Mouse (Mus musculus): ENCODE measurements at regions not wholly inside any gene's neighbourhood (a gene's known extent, or its start where the extent isn't known, plus 50 kb on each side); places are given as distances from the start of the nearest gene placed in this dataset.

GRCm38 (mm10) chr9:47176044-47176443 lies 177.5 kb downstream of the Gm4791 start:
- peaks cover 19% of the 10 kb centered on the region for H3K9me3 ChIP-seq
- H3K27me3 ChIP-seq (replicated peaks): no peaks in the 10 kb centered on the region
- H3K36me3 ChIP-seq (replicated peaks; ENCODE audit: low read length): no peaks in the 10 kb centered on the region
- no peak for TF ChIP-seq FLI1 (IDR thresholded peaks at IDR 0.05; ENCODE audit: low read length)
- TF ChIP-seq GATA1 (IDR thresholded peaks at IDR 0.05; ENCODE audit: borderline replicate concordance, low read length): no peak
- H3K4me1 ChIP-seq: no peaks in the 10 kb centered on the region
- no peak overlapping the region for H3K4me3 ChIP-seq (replicated peaks)

DNA sequence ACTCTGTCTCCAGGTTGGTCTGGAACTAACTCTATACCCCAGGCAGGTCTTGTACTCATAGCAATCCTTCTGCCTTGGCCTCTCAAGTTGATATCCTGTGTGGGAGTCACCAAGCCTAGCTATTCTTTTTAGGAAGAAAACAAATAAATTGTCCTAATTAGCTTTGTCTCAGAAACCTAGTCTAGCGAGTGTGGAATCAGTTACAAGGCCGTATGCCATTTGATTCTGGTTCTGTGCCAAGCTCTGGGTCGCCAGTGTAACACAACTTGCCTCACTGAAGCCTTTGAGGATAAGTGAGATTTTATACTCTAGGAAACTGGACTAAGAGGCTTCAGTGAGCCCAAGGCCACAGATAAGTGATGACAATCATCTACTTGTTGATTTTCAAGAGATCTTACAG lies 219.6 kb downstream of the Gm4791 start:
- no peak for TF ChIP-seq GATA1 (IDR thresholded peaks at IDR 0.05; ENCODE audit: borderline replicate concordance, low read length)
- TF ChIP-seq FLI1 (IDR thresholded peaks at IDR 0.05; ENCODE audit: low read length): no peak
- Histone ChIP-seq H3K4me1 (no peaks in the 10 kb centered on the region), H3K9me3 (peaks cover 53% of the 10 kb centered on the region), H3K4me3 (replicated peaks) (no peak overlapping the region), H3K27me3 (replicated peaks) (no peaks in the 10 kb centered on the region), H3K36me3 (replicated peaks; ENCODE audit: low read length) (no peaks in the 10 kb centered on the region)

DNA sequence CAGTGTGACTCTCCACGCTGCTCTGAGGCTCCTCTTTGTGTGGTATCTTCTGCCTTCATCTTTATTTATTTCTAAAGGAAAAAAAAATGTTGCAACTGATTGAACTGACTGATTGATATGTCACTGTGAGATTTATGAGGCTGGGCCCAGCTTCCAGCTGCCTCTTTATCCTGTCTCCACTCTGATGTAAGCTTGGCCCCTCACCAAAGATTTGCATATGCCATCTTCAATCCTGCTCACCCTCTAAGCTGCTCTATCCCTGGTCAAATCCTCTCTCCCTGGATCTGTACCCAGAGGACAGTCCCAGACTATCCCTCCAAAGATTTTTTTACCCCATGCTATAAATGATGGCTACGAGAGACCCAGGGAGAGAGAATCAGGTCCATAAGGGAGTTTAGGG lies 225.0 kb downstream of the Gm4791 start:
- H3K9me3 ChIP-seq: peaks cover 38% of the 10 kb centered on the region
- H3K27me3 ChIP-seq (replicated peaks): no peaks in the 10 kb centered on the region
- H3K4me1 ChIP-seq: no peaks in the 10 kb centered on the region
- H3K4me3 ChIP-seq (replicated peaks): no peak overlapping the region
- H3K36me3 ChIP-seq (replicated peaks; ENCODE audit: low read length): no peaks in the 10 kb centered on the region
- TF ChIP-seq GATA1 (IDR thresholded peaks at IDR 0.05; ENCODE audit: borderline replicate concordance, low read length): no peak
- no peak for TF ChIP-seq FLI1 (IDR thresholded peaks at IDR 0.05; ENCODE audit: low read length)

DNA sequence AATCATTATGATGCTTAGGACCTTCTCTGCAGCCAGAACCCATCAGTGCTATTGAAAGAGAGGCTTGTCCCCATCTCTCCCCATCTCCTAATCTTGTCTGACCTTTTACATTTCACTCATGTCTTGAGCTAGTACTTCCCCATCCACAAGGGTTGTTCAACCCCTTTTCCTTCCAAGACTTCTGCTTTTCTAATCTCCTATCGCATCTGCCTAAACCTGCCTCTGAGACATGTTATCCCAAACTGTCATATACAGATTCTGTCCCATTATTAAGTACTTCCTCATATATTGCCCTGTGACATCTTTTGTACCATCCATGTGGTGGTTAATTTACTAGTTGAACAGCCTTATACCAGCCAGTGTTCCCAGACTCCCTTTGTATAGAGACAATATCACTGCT lies 225.7 kb downstream of the Gm4791 start:
- H3K27me3 ChIP-seq (replicated peaks): no peaks in the 10 kb centered on the region

DNA sequence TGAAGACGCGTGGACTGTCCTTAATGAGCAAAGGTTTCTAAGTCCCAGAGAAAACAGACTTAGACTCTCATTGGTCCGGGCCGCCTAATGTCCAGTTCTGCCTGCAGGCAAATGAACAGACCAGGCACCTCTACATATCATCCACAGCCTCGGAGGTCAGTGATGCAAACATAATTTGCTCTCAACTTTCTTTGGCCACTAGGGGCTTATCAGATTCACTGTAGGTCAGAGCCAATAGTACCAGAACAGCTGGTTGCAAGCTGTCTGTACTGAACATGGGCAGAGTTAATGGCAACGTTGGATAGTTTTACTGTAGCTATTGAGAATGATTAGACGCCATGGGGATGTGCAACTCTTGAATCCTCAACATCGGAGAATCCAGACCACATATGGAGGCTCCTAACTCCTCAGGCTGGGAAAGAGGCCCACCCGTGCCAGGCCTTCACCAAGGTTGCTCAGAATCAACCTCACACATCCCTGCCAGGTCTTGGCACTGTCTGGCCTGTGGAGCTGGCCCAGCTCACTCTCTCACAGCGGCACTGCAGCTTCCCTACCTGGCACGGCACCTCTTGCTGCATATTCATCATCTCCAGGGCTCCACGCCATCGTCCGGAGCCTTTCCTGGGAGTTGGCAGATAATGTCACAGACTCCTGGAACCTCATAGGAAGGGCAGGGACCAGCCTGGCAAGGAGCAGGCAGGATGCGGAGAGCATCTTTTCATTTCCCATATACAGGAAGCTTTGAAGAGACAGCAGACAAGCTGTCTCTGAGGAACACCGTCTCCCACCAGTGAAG lies 228.1 kb downstream of the Gm4791 start:
- peaks cover 18% of the 10 kb centered on the region for H3K9me3 ChIP-seq
- H3K36me3 ChIP-seq (replicated peaks; ENCODE audit: low read length): no peaks in the 10 kb centered on the region
- H3K27me3 ChIP-seq (replicated peaks): no peaks in the 10 kb centered on the region
- TF ChIP-seq GATA1 (IDR thresholded peaks at IDR 0.05; ENCODE audit: borderline replicate concordance, low read length) (no peak), FLI1 (IDR thresholded peaks at IDR 0.05; ENCODE audit: low read length) (no peak)
- no peaks in the 10 kb centered on the region for H3K4me1 ChIP-seq
- H3K4me3 ChIP-seq (replicated peaks): peak overlapping the region; percentile 59

More for the DNA sequence above, 225.7 kb downstream of the Gm4791 start:
- no peak overlapping the region for H3K4me3 ChIP-seq (replicated peaks)
- H3K9me3 ChIP-seq: peaks cover 33% of the 10 kb centered on the region
- TF ChIP-seq FLI1 (IDR thresholded peaks at IDR 0.05; ENCODE audit: low read length): no peak
- TF ChIP-seq GATA1 (IDR thresholded peaks at IDR 0.05; ENCODE audit: borderline replicate concordance, low read length): no peak
- no peaks in the 10 kb centered on the region for H3K4me1 ChIP-seq
- no peaks in the 10 kb centered on the region for H3K36me3 ChIP-seq (replicated peaks; ENCODE audit: low read length)

DNA sequence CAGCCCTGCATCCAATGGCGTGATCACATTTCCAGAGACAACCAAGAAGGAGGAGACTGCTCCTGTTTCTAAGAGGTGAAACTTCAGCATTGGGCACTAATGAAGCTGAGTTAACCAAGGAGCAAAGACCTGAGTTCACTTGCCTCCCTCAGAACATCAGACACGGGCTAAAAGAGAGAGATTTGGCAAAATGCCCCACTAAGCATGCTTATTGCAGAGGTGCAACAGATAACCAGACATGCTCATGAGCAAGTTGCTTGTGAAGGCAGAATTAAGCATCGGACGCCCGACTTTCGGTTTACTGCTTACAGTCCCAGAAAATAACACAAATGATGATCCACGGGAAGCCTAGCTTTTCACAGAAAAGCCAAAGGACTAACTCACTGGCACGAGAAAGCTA lies 228.8 kb downstream of the Gm4791 start:
- TF ChIP-seq FLI1 (IDR thresholded peaks at IDR 0.05; ENCODE audit: low read length) (no peak), GATA1 (IDR thresholded peaks at IDR 0.05; ENCODE audit: borderline replicate concordance, low read length) (no peak)
- H3K36me3 ChIP-seq (replicated peaks; ENCODE audit: low read length): no peaks in the 10 kb centered on the region
- no peaks in the 10 kb centered on the region for H3K27me3 ChIP-seq (replicated peaks)
- H3K9me3 ChIP-seq: peaks cover 17% of the 10 kb centered on the region
- H3K4me3 ChIP-seq (replicated peaks): no peak overlapping the region
- no peaks in the 10 kb centered on the region for H3K4me1 ChIP-seq

- H3K4me3 ChIP-seq (replicated peaks): no peak overlapping the region
- H3K36me3 ChIP-seq (replicated peaks; ENCODE audit: low read length): no peaks in the 10 kb centered on the region
- H3K4me1 ChIP-seq: no peaks in the 10 kb centered on the region
- peaks cover 17% of the 10 kb centered on the region for H3K9me3 ChIP-seq
- H3K27me3 ChIP-seq (replicated peaks): no peaks in the 10 kb centered on the region
- no peak for TF ChIP-seq FLI1 (IDR thresholded peaks at IDR 0.05; ENCODE audit: low read length)
- no peak for TF ChIP-seq GATA1 (IDR thresholded peaks at IDR 0.05; ENCODE audit: borderline replicate concordance, low read length)
Measured at GRCm38 (mm10) chr9:47228736-47229135, 230.2 kb downstream of the Gm4791 start.

DNA sequence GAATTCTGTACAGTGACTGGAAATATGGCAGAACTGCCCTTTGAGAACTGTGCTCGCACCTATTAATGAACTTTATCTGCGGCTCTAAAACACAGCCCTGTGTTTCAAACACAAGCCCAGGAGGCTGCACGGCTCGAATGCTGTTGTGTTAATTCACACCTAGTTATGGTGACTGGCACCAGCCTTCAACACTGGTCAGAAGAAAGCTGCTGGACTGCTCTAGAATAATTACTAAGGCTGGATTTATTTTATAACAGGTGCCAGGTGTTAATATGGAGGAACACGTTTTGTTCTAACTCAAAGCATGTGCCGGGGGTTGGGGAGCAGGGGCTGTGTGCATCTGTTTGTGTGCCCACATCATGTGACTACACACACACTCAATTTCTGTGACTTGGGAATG lies 230.8 kb downstream of the Gm4791 start:
- Histone ChIP-seq H3K36me3 (replicated peaks; ENCODE audit: low read length) (no peaks in the 10 kb centered on the region), H3K4me1 (no peaks in the 10 kb centered on the region), H3K27me3 (replicated peaks) (no peaks in the 10 kb centered on the region), H3K9me3 (peaks cover 17% of the 10 kb centered on the region), H3K4me3 (replicated peaks) (no peak overlapping the region)
- no peak for TF ChIP-seq FLI1 (IDR thresholded peaks at IDR 0.05; ENCODE audit: low read length)

DNA sequence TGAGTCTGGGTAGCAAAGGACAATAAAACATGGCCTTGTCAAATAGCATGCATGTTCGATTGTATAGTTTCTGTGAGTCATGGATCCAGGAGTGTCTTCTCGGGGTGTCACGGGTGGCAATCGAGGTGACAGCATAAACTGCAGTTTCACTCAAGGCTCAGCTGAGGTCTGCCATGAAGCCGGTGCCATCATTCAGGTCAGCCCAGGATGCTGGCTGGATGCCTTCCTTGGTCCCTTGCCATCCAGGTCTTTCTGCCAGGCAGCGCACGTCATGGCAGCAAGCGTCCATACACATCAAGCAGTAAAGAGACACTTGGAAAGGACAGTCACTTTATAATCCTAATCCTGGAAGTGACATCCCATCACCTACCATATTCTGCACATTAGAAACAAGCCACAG lies 242.4 kb downstream of the Gm4791 start:
- Histone ChIP-seq H3K4me3 (replicated peaks) (no peak overlapping the region), H3K9me3 (peaks cover 35% of the 10 kb centered on the region), H3K4me1 (no peaks in the 10 kb centered on the region), H3K27me3 (replicated peaks) (no peaks in the 10 kb centered on the region), H3K36me3 (replicated peaks; ENCODE audit: low read length) (no peaks in the 10 kb centered on the region)
- TF ChIP-seq GATA1 (IDR thresholded peaks at IDR 0.05; ENCODE audit: borderline replicate concordance, low read length) (no peak), FLI1 (IDR thresholded peaks at IDR 0.05; ENCODE audit: low read length) (no peak)

DNA sequence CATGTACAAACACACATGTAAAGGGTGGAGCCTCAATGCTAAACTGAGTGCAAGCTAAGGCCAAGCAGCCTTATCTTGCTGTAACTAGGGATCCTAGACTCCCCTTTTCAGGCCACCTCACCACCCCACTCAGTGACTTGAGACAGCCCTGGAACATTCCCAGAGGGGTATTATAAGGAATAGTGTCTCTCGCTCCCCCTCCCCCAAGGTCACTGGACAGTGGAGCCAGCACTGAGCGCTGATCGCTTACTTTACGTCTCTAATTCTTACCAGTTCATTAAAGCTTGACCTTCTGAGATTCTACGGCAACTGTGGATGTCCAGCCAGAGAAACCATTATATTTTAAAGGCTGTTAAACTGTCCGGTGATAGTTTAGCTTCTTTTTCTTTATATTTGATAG lies 243.5 kb downstream of the Gm4791 start:
- H3K4me3 ChIP-seq (replicated peaks): no peak overlapping the region
- TF ChIP-seq FLI1 (IDR thresholded peaks at IDR 0.05; ENCODE audit: low read length) (no peak), GATA1 (IDR thresholded peaks at IDR 0.05; ENCODE audit: borderline replicate concordance, low read length) (no peak)
- no peaks in the 10 kb centered on the region for H3K27me3 ChIP-seq (replicated peaks)
- H3K36me3 ChIP-seq (replicated peaks; ENCODE audit: low read length): no peaks in the 10 kb centered on the region
- H3K9me3 ChIP-seq: peaks cover 30% of the 10 kb centered on the region
- H3K4me1 ChIP-seq: no peaks in the 10 kb centered on the region
